In the genomic region with DNA sequence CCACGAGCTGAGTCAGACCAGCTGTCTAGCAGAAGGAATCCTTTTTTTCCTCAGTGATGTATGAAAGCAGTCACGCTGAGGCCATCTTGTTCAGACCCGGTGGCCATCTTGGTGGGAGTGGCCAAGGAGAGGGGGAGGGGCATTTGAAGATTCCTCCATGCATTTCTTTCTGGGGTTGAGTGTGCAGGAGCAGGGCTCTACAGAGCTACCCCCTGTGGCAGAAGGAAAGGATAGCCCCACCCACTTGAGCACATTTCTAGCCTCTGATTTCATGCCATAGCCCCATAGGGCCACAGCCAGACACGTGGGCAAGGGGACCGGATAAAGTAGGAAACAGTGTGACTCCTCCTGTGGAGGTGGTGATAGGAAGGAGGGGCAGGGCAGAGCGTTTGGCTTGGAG, we compare ENCODE assay signal across 27 mouse cellular contexts.
DNase-seq lines count a peak whose midpoint lies in the region; ATAC-seq and TF ChIP-seq lines count a peak whose summit lies in the region.
"Had no signal": no experiment of that assay in that cellular context is flagged by ENCODE, and none has a peak within 500 bp of the region (broad histone marks: within the 10 kb centered on the region; RNA-seq: fewer than 3 reads in every experiment).

No protein-coding gene starts in this region.

- DNase-seq in heart, adult 11 months: peak; percentile 83
- DNase-seq in heart, postnatal 36 days: no peak
- no peak for DNase-seq in kidney, postnatal 10 days
- DNase-seq in ES-E14 (ENCODE audit: low read depth, low spot score): peak; percentile 20
- DNase-seq in brain, adult 2 months (ENCODE audit: low read depth, low spot score): peak; percentile 41
- no peak for DNase-seq in retina, postnatal 1 day
- DNase-seq: adrenal gland, adult 2 months; adrenal gland, postnatal 36 days; cerebellum, adult 2 months; cerebellum, postnatal 14 days; gastrocnemius, adult 2 months; gastrocnemius, postnatal 36 days; heart, adult 2 months; kidney, adult 8-10 months; kidney, postnatal 25 days; liver; lung, embryonic 14.5 days; lung, postnatal 14 days; midbrain, embryonic 14.5 days; right cerebral cortex, adult 18-20 months had no signal

- no peaks in the 10 kb centered on the region for H3K27me3 ChIP-seq in kidney, embryonic 15.5 days
- H3K27me3 ChIP-seq: embryonic facial prominence, embryonic 15.5 days; heart, embryonic 12.5 days had no signal

- intact Hi-C loops in heart, postnatal 36 days (cut with DNase I): no loop called here

- no peak overlapping the region for H3K4me3 ChIP-seq in kidney, embryonic 15.5 days (replicated peaks)
- H3K4me3 ChIP-seq in ES-E14 (ENCODE audit: insufficient read depth in 1 of 2, low read depth in 1 of 2, low read length in 2 of 2, poor library complexity in 1 of 2, severe bottlenecking in 1 of 2): no peak overlapping the region
- H3K4me3 ChIP-seq: embryonic facial prominence, embryonic 15.5 days; gastrocnemius, adult 2 months; heart, adult 2 months; heart, embryonic 12.5 days had no signal

- 0 out of 2 replicates have a peak, but pooled peaks have one; percentile 9 for ATAC-seq in kidney, embryonic 15.5 days (replicated peaks; ENCODE audit: low FRiP score)
- no peak for ATAC-seq in activated CD4-positive, CD25-positive, alpha-beta regulatory T cell, adult 4 months
- ATAC-seq: forebrain, embryonic 16.5 days; inflammation-experienced regulatory T-cells, adult 6 months had no signal

- H3K9me3 ChIP-seq in kidney, embryonic 15.5 days (replicated peaks): no peaks in the 10 kb centered on the region
- H3K9me3 ChIP-seq in ES-E14 (ENCODE audit: control insufficient read depth, insufficient read depth, low read depth, low read length): no peaks in the 10 kb centered on the region
- H3K9me3 ChIP-seq: embryonic facial prominence, embryonic 15.5 days; heart, embryonic 12.5 days had no signal

- in situ Hi-C loops in ES-E14 (cut with MboI; ENCODE audit: low sequenced_read_pairs in 2 of 2, unreplicated experiment in 2 of 2): no loop called here

- no peaks in the 10 kb centered on the region for H3K4me1 ChIP-seq in kidney, embryonic 15.5 days
- H3K4me1 ChIP-seq in ES-E14 (ENCODE audit: control insufficient read depth in 2 of 2, insufficient read depth in 2 of 2, low read length in 2 of 2, poor library complexity in 1 of 2): peaks cover 0 to 2% of the 10 kb centered on the region in 2 experiments; a peak in 1 of 4 replicates
- H3K4me1 ChIP-seq: embryonic facial prominence, embryonic 15.5 days; heart, embryonic 12.5 days had no signal

- H3K4me2 ChIP-seq in kidney, embryonic 15.5 days: no peak overlapping the region
- H3K4me2 ChIP-seq: embryonic facial prominence, embryonic 15.5 days; heart, embryonic 12.5 days; lung, embryonic 14.5 days had no signal

- WGBS in kidney, embryonic 15.5 days: 84% methylated on average over 6 of the region's 6 CpGs

- no peaks in the 10 kb centered on the region for H3K36me3 ChIP-seq in kidney, embryonic 15.5 days
- H3K36me3 ChIP-seq in ES-E14 (ENCODE audit: control insufficient read depth, insufficient read depth, low read length, poor library complexity, severe bottlenecking): no peaks in the 10 kb centered on the region
- H3K36me3 ChIP-seq: embryonic facial prominence, embryonic 15.5 days; heart, embryonic 12.5 days had no signal

- no peak overlapping the region for H3K27ac ChIP-seq in kidney, embryonic 15.5 days
- no peak overlapping the region for H3K27ac ChIP-seq in ES-E14 (ENCODE audit: insufficient read depth, low read depth, low read length, poor library complexity, severe bottlenecking)
- H3K27ac ChIP-seq: embryonic facial prominence, embryonic 15.5 days; gastrocnemius, adult 2 months; heart, adult 2 months; liver, embryonic 14.5 days had no signal

- no peak overlapping the region for H3K9ac ChIP-seq in kidney, embryonic 15.5 days
- no peak overlapping the region for H3K9ac ChIP-seq in ES-E14 (ENCODE audit: insufficient read depth, low read depth, low read length, poor library complexity, severe bottlenecking)
- H3K9ac ChIP-seq: embryonic facial prominence, embryonic 15.5 days; heart, embryonic 12.5 days; liver, embryonic 14.5 days; lung, embryonic 14.5 days had no signal

TF ChIP-seq in ES-E14, 5 proteins besides CTCF, POLR2A, EP300 and RAD21:
- TF ChIP-seq CHD2 (IDR thresholded peaks at IDR 0.05; ENCODE audit: low read depth, low read length) (no peak), ZNF384 (IDR thresholded peaks at IDR 0.05; ENCODE audit: low read depth, low read length) (no peak), HCFC1 (IDR thresholded peaks at IDR 0.05; ENCODE audit: borderline replicate concordance, insufficient read depth, low read length) (no peak), ZC3H11A (IDR thresholded peaks at IDR 0.05; ENCODE audit: borderline replicate concordance, low read depth, low read length) (no peak), MAFK (IDR thresholded peaks at IDR 0.05; ENCODE audit: insufficient read depth, low read depth, low read length) (no peak)

Comparison
In these comparisons a context has a peak if more than half of its experiments do, and no peak if none do; other contexts are left out.
1. DNase-seq: peak in heart, adult 11 months (single experiment), ES-E14 (single experiment) and brain, adult 2 months (single experiment); none in heart, postnatal 36 days (0 of 2), kidney, postnatal 10 days (single experiment) and retina, postnatal 1 day (single experiment).